Mouse (Mus musculus) MEL (cell line): Measurements from ENCODE around the gene Gm36864. TPM values are rescaled to one million over a fixed set of nuclear protein-coding genes. Genes with fewer than 3 reads are reported as not detected.

Experiments used
- DNase-seq: peaks from one replicate; pipeline ENCODE4 v3.0.0; 2011; ENCODE audit warnings: low read depth, low spot score
- H3K27ac ChIP-seq: 2 replicates; pipeline ENCODE4 v1.5.1; 2012; ENCODE audit warnings: low read depth, mild to moderate bottlenecking, control low read depth, low read length, moderate library complexity; ENCODE audit not compliant: control insufficient read depth
- H3K27me3 ChIP-seq, 2 experiments: fragments of 150-350 bp in 1 of 2; sonication (generic) in 1 of 2; 2 replicates each; pipeline ENCODE4 v1.6.1; 2012; ENCODE audit warnings: low read length in 2 of 2, mild to moderate bottlenecking in 2 of 2, improper control_type of control experiment in 1 of 2, moderate library complexity in 1 of 2; ENCODE audit not compliant: insufficient read depth in 2 of 2, control insufficient read depth in 1 of 2
- H3K36me3 ChIP-seq, 2 experiments: 2 replicates each; pipeline ENCODE4 v1.6.1; 2012 to 2014; ENCODE audit warnings: low read length in 2 of 2, improper control_type of control experiment in 1 of 2, inconsistent platforms in 1 of 2, mild to moderate bottlenecking in 1 of 2; ENCODE audit not compliant: insufficient read depth in 2 of 2, control insufficient read depth in 1 of 2
- H3K4me1 ChIP-seq, 2 experiments: fragments of 150-350 bp in 1 of 2; sonication (generic) in 1 of 2; 2 replicates each; pipeline ENCODE4 v1.6.1; 2012; ENCODE audit warnings: low read length in 2 of 2, improper control_type of control experiment in 1 of 2, mild to moderate bottlenecking in 1 of 2; ENCODE audit not compliant: insufficient read depth in 2 of 2, control insufficient read depth in 1 of 2
- H3K4me3 ChIP-seq, 2 experiments: fragments of 150-350 bp in 1 of 2; sonication (generic) in 1 of 2; 2 replicates each; pipeline ENCODE4 v1.5.1; 2012; ENCODE audit warnings: low read depth in 2 of 2, low read length in 2 of 2, mild to moderate bottlenecking in 2 of 2, moderate library complexity in 2 of 2, control low read depth in 1 of 2, improper control_type of control experiment in 1 of 2; ENCODE audit not compliant: control insufficient read depth in 1 of 2, insufficient read depth in 1 of 2
- H3K79me2 ChIP-seq: 2 replicates; pipeline ENCODE4 v1.6.1; 2012; ENCODE audit warnings: mild to moderate bottlenecking, low read length, moderate library complexity; ENCODE audit not compliant: control insufficient read depth, poor library complexity, insufficient read depth
- H3K9ac ChIP-seq: 2 replicates; pipeline ENCODE4 v1.6.1; 2012; ENCODE audit warnings: low read depth, mild to moderate bottlenecking, control low read depth, low read length, moderate library complexity; ENCODE audit not compliant: control insufficient read depth, poor library complexity, severe bottlenecking
- H3K9me3 ChIP-seq: fragments of 150-350 bp; sonication (generic); replicated peaks from 2 replicates; pipeline ENCODE4 v1.6.1; 2012; ENCODE audit warnings: mild to moderate bottlenecking, low read length, improper control_type of control experiment, moderate library complexity; ENCODE audit not compliant: insufficient read depth
- BHLHE40 ChIP-seq: IDR thresholded peaks from 2 replicates; pipeline ENCODE4 v1.6.1; 2012; ENCODE audit warnings: low read depth, mild to moderate bottlenecking, inconsistent platforms, low read length, improper control_type of control experiment, borderline replicate concordance
- CHD2 ChIP-seq: IDR thresholded peaks from 2 replicates; pipeline ENCODE4 v1.6.1; 2011; ENCODE audit warnings: low read length, improper control_type of control experiment
- E2F4 ChIP-seq: IDR thresholded peaks from 2 replicates; pipeline ENCODE4 v1.6.1; 2011; ENCODE audit warnings: low read depth, low read length, improper control_type of control experiment, borderline replicate concordance
- ELF1 ChIP-seq: IDR thresholded peaks from 2 replicates; pipeline ENCODE4 v1.6.1; 2014; ENCODE audit warnings: low read depth, mild to moderate bottlenecking, inconsistent platforms, low read length, improper control_type of control experiment, moderate library complexity
- ETS1 ChIP-seq: IDR thresholded peaks from 2 replicates; pipeline ENCODE4 v1.6.1; 2012; ENCODE audit warnings: low read depth, mild to moderate bottlenecking, inconsistent platforms, low read length, improper control_type of control experiment, moderate library complexity
- GABPA ChIP-seq: IDR thresholded peaks from 2 replicates; pipeline ENCODE4 v1.6.1; 2012; ENCODE audit warnings: low read depth, mild to moderate bottlenecking, inconsistent platforms, low read length, improper control_type of control experiment, moderate library complexity
- JUND ChIP-seq: IDR thresholded peaks from 2 replicates; pipeline ENCODE4 v1.6.1; 2011; ENCODE audit warnings: low read depth, mild to moderate bottlenecking, improper control_type of control experiment, low read length
- KAT2A ChIP-seq: conservative IDR thresholded peaks from 2 replicates; pipeline ENCODE4 v1.6.1; 2012; ENCODE audit warnings: low read depth, low read length, improper control_type of control experiment, inconsistent platforms
- MAFK ChIP-seq: IDR thresholded peaks from 2 replicates; pipeline ENCODE4 v1.6.1; 2011; ENCODE audit warnings: low read depth, mild to moderate bottlenecking, low read length, improper control_type of control experiment, borderline replicate concordance
- MYB ChIP-seq: IDR thresholded peaks from 2 replicates; pipeline ENCODE4 v1.6.1; 2011; ENCODE audit warnings: mild to moderate bottlenecking, low read depth, low read length, improper control_type of control experiment
- MYC ChIP-seq: IDR thresholded peaks from 2 replicates; pipeline ENCODE4 v1.6.1; 2011; ENCODE audit warnings: low read depth, mild to moderate bottlenecking, low read length, improper control_type of control experiment, moderate library complexity
- NRF1 ChIP-seq: IDR thresholded peaks from 2 replicates; pipeline ENCODE4 v1.6.1; 2014; ENCODE audit warnings: low read depth, mild to moderate bottlenecking, inconsistent platforms, low read length, improper control_type of control experiment, moderate library complexity; ENCODE audit not compliant: poor library complexity, insufficient read depth, severe bottlenecking
- POLR2A ChIP-seq, 2 experiments: IDR thresholded peaks; 2 replicates each; pipeline ENCODE4 v1.6.1; 2011 to 2012; ENCODE audit warnings: low read length in 2 of 2, mild to moderate bottlenecking in 2 of 2, control low read depth in 1 of 2, improper control_type of control experiment in 1 of 2, low read depth in 1 of 2, moderate library complexity in 1 of 2; ENCODE audit not compliant: control insufficient read depth in 1 of 2, insufficient read depth in 1 of 2, poor library complexity in 1 of 2
- POLR2AphosphoS5 ChIP-seq: IDR thresholded peaks from 2 replicates; pipeline ENCODE4 v1.6.1; 2012; ENCODE audit warnings: low read depth, borderline replicate concordance, mild to moderate bottlenecking, inconsistent platforms, low read length, moderate library complexity, mixed read lengths
- RCOR1 ChIP-seq: IDR thresholded peaks from 2 replicates; pipeline ENCODE4 v1.6.1; 2012; ENCODE audit warnings: low read depth, mild to moderate bottlenecking, inconsistent platforms, low read length, improper control_type of control experiment
- TBP ChIP-seq: IDR thresholded peaks from 2 replicates; pipeline ENCODE4 v1.8.0; 2011; ENCODE audit warnings: low read depth, low read length, improper control_type of control experiment
- USF2 ChIP-seq, 2 experiments: IDR thresholded peaks; 2 replicates each; pipeline ENCODE4 v1.6.1; 2011 to 2012; ENCODE audit warnings: improper control_type of control experiment in 2 of 2, low read length in 2 of 2, borderline replicate concordance in 1 of 2, inconsistent platforms in 1 of 2, low read depth in 1 of 2, mild to moderate bottlenecking in 1 of 2; ENCODE audit not compliant: insufficient read depth in 1 of 2
- ZC3H11A ChIP-seq: IDR thresholded peaks from 2 replicates; pipeline ENCODE4 v1.6.1; 2012; ENCODE audit warnings: low read depth, mild to moderate bottlenecking, inconsistent platforms, low read length, improper control_type of control experiment
- ZKSCAN1 ChIP-seq: IDR thresholded peaks from 2 replicates; pipeline ENCODE4 v1.6.1; 2012; ENCODE audit warnings: low read depth, mild to moderate bottlenecking, inconsistent platforms, low read length, improper control_type of control experiment, moderate library complexity
- ZNF384 ChIP-seq: IDR thresholded peaks from 2 replicates; pipeline ENCODE4 v1.6.1; 2012; ENCODE audit warnings: low read depth, mild to moderate bottlenecking, inconsistent platforms, low read length, improper control_type of control experiment
- polyA plus RNA-seq, 2 experiments: library from polyadenylated mRNA; stranded (reverse) in 1 of 2; unstranded in 1 of 2; fragments of >175 nt in 1 of 2; fragments of >200 nt in 1 of 2; gene quantifications; 2 replicates each; pipeline versions ENCODE4 v1.2.1 to v1.2.4; 2012; ENCODE audit warnings: low replicate concordance in 2 of 2, low read depth in 1 of 2; ENCODE audit not compliant: insufficient read length in 2 of 2, insufficient read depth in 1 of 2, missing spikeins in 1 of 2
- total RNA-seq: library from RNA; depleted of rRNA; stranded (reverse); fragments of 300-350 nt; gene quantifications from 2 replicates; pipeline ENCODE4 v1.2.3, GENCODE M21; 2012; rRNA removed

The Gm36864 gene
- total and polyA plus RNA-seq, 3 experiments, result 0.08 TPM; not detected in 2

DNA sequence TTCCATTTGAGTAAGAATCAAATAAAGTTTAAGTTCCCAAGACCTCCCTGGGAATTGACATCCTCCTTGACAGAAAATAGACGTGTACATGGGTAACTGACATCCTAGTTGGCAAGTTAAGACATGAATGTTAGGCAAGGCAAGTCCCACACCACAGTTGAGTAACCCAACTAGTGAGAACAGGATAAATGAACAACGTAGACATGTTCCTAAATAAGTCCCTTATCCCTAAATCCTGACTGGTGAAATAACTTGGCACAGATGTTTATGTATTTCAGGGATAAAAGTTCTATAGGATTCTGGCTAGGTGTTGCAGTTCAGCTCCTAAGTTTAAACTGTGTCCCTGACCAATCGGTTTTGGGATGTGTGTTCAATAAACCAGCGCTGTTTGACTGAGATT lies 55.0 kb downstream of the Gm36864 start:
- no peaks in the 10 kb centered on the region for H3K4me1 ChIP-seq
- H3K9ac ChIP-seq, result no peak overlapping the region
- H3K79me2 ChIP-seq, result no peaks in the 10 kb centered on the region
- TF ChIP-seq ZC3H11A, result no peak
- H3K27ac ChIP-seq, result no peak overlapping the region
- no peaks in the 10 kb centered on the region for H3K9me3 ChIP-seq
- no peak overlapping the region for H3K4me3 ChIP-seq
- no peak for DNase-seq
- H3K27me3 ChIP-seq, result no peaks in the 10 kb centered on the region
- no peaks in the 10 kb centered on the region for H3K36me3 ChIP-seq

GRCm38 (mm10) chr7:44291418-44291817 lies 55.4 kb downstream of the Gm36864 start:
- no peak for DNase-seq
- Histone ChIP-seq H3K9me3 (no peaks in the 10 kb centered on the region), H3K79me2 (no peaks in the 10 kb centered on the region), H3K36me3 (no peaks in the 10 kb centered on the region), H3K27me3 (no peaks in the 10 kb centered on the region), H3K4me1 (no peaks in the 10 kb centered on the region), H3K9ac (no peak overlapping the region), H3K27ac (no peak overlapping the region), H3K4me3 (no peak overlapping the region)
- TF ChIP-seq KAT2A (no peak), JUND (no peak), ELF1 (no peak), MAFK (no peak), USF2 (IDR thresholded peaks at IDR 0.05; ENCODE audit: borderline replicate concordance in 1 of 2, insufficient read depth in 1 of 2, low read depth in 1 of 2, low read length in 2 of 2) (no peak), ZKSCAN1 (no peak), POLR2A (IDR thresholded peaks at IDR 0.05; ENCODE audit: control insufficient read depth in 1 of 2, insufficient read depth in 1 of 2, low read depth in 1 of 2, low read length in 2 of 2, poor library complexity in 1 of 2) (no peak), POLR2AphosphoS5 (no peak), MYC (no peak), BHLHE40 (no peak), TBP (no peak), MYB (no peak), ZC3H11A (no peak), RCOR1 (no peak), ZNF384 (no peak), NRF1 (no peak), ETS1 (no peak), E2F4 (no peak), CHD2 (no peak), GABPA (no peak)

Other genes starting within 250 kb of the Gm36864 start
- not detected in 2 replicates for gene Klk1b11, start 240.3 kb upstream of the Gm36864 start, total RNA-seq
- gene Klk1b11, start 240.3 kb upstream of the Gm36864 start, polyA plus RNA-seq, result not detected
- not detected in 2 replicates for gene Klk1b26, start 224.0 kb upstream of the Gm36864 start, total RNA-seq
- not detected for gene Klk1b26, start 224.0 kb upstream of the Gm36864 start, polyA plus RNA-seq
- not detected in 2 replicates for gene Klk1b27, start 183.9 kb upstream of the Gm36864 start, total RNA-seq
- gene Klk1b27, start 183.9 kb upstream of the Gm36864 start, polyA plus RNA-seq, result not detected
- not detected in 2 replicates for gene Klk1b21, start 133.8 kb upstream of the Gm36864 start, total RNA-seq
- not detected for gene Klk1b21, start 133.8 kb upstream of the Gm36864 start, polyA plus RNA-seq
- gene Klk1b22, start 123.5 kb upstream of the Gm36864 start, total RNA-seq, result not detected in 2 replicates
- gene Klk1b22, start 123.5 kb upstream of the Gm36864 start, polyA plus RNA-seq, result not detected
- not detected in 2 replicates for gene Klk1b16, start 99.4 kb upstream of the Gm36864 start, total RNA-seq
- gene Klk1b16, start 99.4 kb upstream of the Gm36864 start, polyA plus RNA-seq, result not detected
- not detected in 2 replicates for gene Klk1b24, start 47.9 kb upstream of the Gm36864 start, total RNA-seq
- not detected for gene Klk1b24, start 47.9 kb upstream of the Gm36864 start, polyA plus RNA-seq
- not detected in 2 replicates for gene Klk1b3, start 38.0 kb upstream of the Gm36864 start, total RNA-seq
- not detected for gene Klk1b3, start 38.0 kb upstream of the Gm36864 start, polyA plus RNA-seq
- gene Klk1b4, start 28.7 kb upstream of the Gm36864 start, total RNA-seq, result not detected in 2 replicates
- gene Klk1b4, start 28.7 kb upstream of the Gm36864 start, polyA plus RNA-seq, result not detected
- not detected in 2 replicates for gene Klk1b5, start 20.2 kb upstream of the Gm36864 start, total RNA-seq
- gene Klk1b5, start 20.2 kb upstream of the Gm36864 start, polyA plus RNA-seq, result not detected
- not detected in 2 replicates for gene Klk1, start 10.8 kb upstream of the Gm36864 start, total RNA-seq
- not detected for gene Klk1, start 10.8 kb upstream of the Gm36864 start, polyA plus RNA-seq
- 0.46 and 0.62 TPM in 2 replicates for gene 1700028J19Rik, start 10.5 kb downstream of the Gm36864 start, total RNA-seq
- 1 to 10 TPM in 1 of 2 experiments, not detected in 1; 1.2 TPM for gene 1700028J19Rik, start 10.5 kb downstream of the Gm36864 start, polyA plus RNA-seq
- gene 2410002F23Rik, start 10.5 kb downstream of the Gm36864 start, total RNA-seq, result 89.1 and 148 TPM in 2 replicates
- gene 2410002F23Rik, start 10.5 kb downstream of the Gm36864 start, polyA plus RNA-seq, result 100 to 1,000 TPM; 174 to 841 TPM
- 0.10 and 0.12 TPM in 2 replicates for gene Acp4, start 21.2 kb downstream of the Gm36864 start, total RNA-seq
- under 1 TPM in 1 of 2 experiments, not detected in 1; 0.14 TPM for gene Acp4, start 21.2 kb downstream of the Gm36864 start, polyA plus RNA-seq
- not detected in 2 replicates for gene Gm15517, start 25.3 kb downstream of the Gm36864 start, total RNA-seq
- not detected for gene Gm15517, start 25.3 kb downstream of the Gm36864 start, polyA plus RNA-seq
- gene Clec11a, start 70.7 kb downstream of the Gm36864 start, total RNA-seq, result 0.33 and 0.39 TPM in 2 replicates
- gene Clec11a, start 70.7 kb downstream of the Gm36864 start, polyA plus RNA-seq, result under 1 TPM in 1 of 2 experiments, not detected in 1; 0.33 TPM
- gene Shank1, start 74.1 kb downstream of the Gm36864 start, total RNA-seq, result 0.12 and 0.29 TPM in 2 replicates
- 1 to 10 TPM in 1 of 2 experiments, not detected in 1; 3.9 TPM for gene Shank1, start 74.1 kb downstream of the Gm36864 start, polyA plus RNA-seq
- gene Syt3, start 147.9 kb downstream of the Gm36864 start, total RNA-seq, result 0.08 and 0.20 TPM in 2 replicates
- under 1 TPM in 1 of 2 experiments, not detected in 1; 0.56 TPM for gene Syt3, start 147.9 kb downstream of the Gm36864 start, polyA plus RNA-seq
- not detected in 2 replicates for gene 1700008O03Rik, start 149.6 kb downstream of the Gm36864 start, total RNA-seq
- under 1 TPM in 1 of 2 experiments, not detected in 1; 0.95 TPM for gene 1700008O03Rik, start 149.6 kb downstream of the Gm36864 start, polyA plus RNA-seq
- 0.52 and 0.58 TPM in 2 replicates for gene Lrrc4b, start 192.8 kb downstream of the Gm36864 start, total RNA-seq
- gene Lrrc4b, start 192.8 kb downstream of the Gm36864 start, polyA plus RNA-seq, result 1 to 10 TPM in 1 of 2 experiments, not detected in 1; 4.4 TPM
- gene Aspdh, start 229.2 kb downstream of the Gm36864 start, total RNA-seq, result not detected in 2 replicates
- gene Aspdh, start 229.2 kb downstream of the Gm36864 start, polyA plus RNA-seq, result under 1 TPM in 1 of 2 experiments, not detected in 1; 0.89 TPM
- 58.4 and 95.5 TPM in 2 replicates for gene Josd2, start 231.8 kb downstream of the Gm36864 start, total RNA-seq
- gene Josd2, start 231.8 kb downstream of the Gm36864 start, polyA plus RNA-seq, result 100 to 1,000 TPM in 1 of 2 experiments, not detected in 1; 141 TPM